Mouse (Mus musculus) forebrain, postnatal 0 days (tissue): ENCODE data around the gene Vamp2. TPM values are rescaled to one million over a fixed set of nuclear protein-coding genes. Genes with fewer than 3 reads are reported as not detected.

Experiments used
- ATAC-seq: fragments of 200-750 bp; cut with Nextera tagmentation; 2 replicates; pipeline ENCODE4 v1.8.0; 2017; ENCODE audit warnings: mild to moderate bottlenecking, moderate library complexity
- DNase-seq: peaks from one replicate; pipeline ENCODE4 v3.0.0-alpha.2; 2015
- H3K27ac ChIP-seq: fragments of 300-500 bp; sonication (generic); 2 replicates; pipeline ENCODE4 v1.5.1; 2014; ENCODE audit warnings: low read depth, mild to moderate bottlenecking, antibody characterized with exemption, low read length, moderate library complexity, mixed read lengths
- H3K27me3 ChIP-seq: fragments of 300-500 bp; sonication (generic); 2 replicates; pipeline ENCODE4 v1.6.1; 2014; ENCODE audit warnings: mild to moderate bottlenecking, low read length, mixed read lengths; ENCODE audit not compliant: insufficient read depth
- H3K36me3 ChIP-seq: fragments of 300-500 bp; sonication (generic); 2 replicates; pipeline ENCODE4 v1.6.1; 2014; ENCODE audit warnings: mild to moderate bottlenecking, moderate library complexity; ENCODE audit not compliant: insufficient read depth
- H3K4me1 ChIP-seq: fragments of 300-500 bp; sonication (generic); 2 replicates; pipeline ENCODE4 v1.6.1; 2014; ENCODE audit warnings: antibody characterized with exemption; ENCODE audit not compliant: insufficient read depth
- H3K4me2 ChIP-seq: fragments of 300-500 bp; sonication (generic); 2 replicates; pipeline ENCODE4 v1.6.1; 2014; ENCODE audit warnings: low read depth, mild to moderate bottlenecking, moderate library complexity
- H3K4me3 ChIP-seq: fragments of 300-500 bp; sonication (generic); 2 replicates; pipeline ENCODE4 v1.5.1; 2014; ENCODE audit warnings: low read depth, low read length, mixed read lengths
- H3K9ac ChIP-seq: fragments of 300-500 bp; sonication (generic); 2 replicates; pipeline ENCODE4 v1.6.1; 2014; ENCODE audit warnings: mild to moderate bottlenecking
- H3K9me3 ChIP-seq: fragments of 300-500 bp; sonication (generic); 2 replicates; pipeline ENCODE4 v1.6.1; 2016; ENCODE audit warnings: low read length
- CTCF ChIP-seq: sonication (generic); IDR thresholded peaks from 2 replicates; pipeline ENCODE4 v1.5.1; 2016; ENCODE audit warnings: antibody characterized with exemption, control low read depth, low read depth
- WGBS: fragments of 180-500 bp; shearing (Covaris S2); extraction: QIAGEN DNeasy Blood & Tissue Kit; methylation state at CpG from one replicate; pipeline ENCODE4 v1.1.7; 2014; 5-methylcytosine and 5-hydroxymethylcytosine counted together
- polyA plus RNA-seq: library from polyadenylated mRNA; unstranded; fragments of >200 nt; fragmentation: Nextera tagmentation; extraction: Ambion mirVana; gene quantifications from 2 replicates; pipeline ENCODE4 v1.2.1, GENCODE M21; 2015
- total RNA-seq: library from RNA; depleted of rRNA; stranded (reverse); fragments of >200 nt; gene quantifications from 2 replicates; pipeline ENCODE4 v1.2.3, GENCODE M21; 2014

The Vamp2 gene
- total and polyA plus RNA-seq, 2 experiments from 2014 or later = 104 to 554 TPM

- H3K27me3 ChIP-seq = no peaks in the 10 kb centered on the region
- DNase-seq = no peak
- H3K9ac ChIP-seq = no peak overlapping the region
- H3K4me3 ChIP-seq = no peak overlapping the region
- ATAC-seq = no peak
- no peak overlapping the region for H3K4me2 ChIP-seq
- H3K36me3 ChIP-seq = peaks cover 7% of the 10 kb centered on the region
- TF ChIP-seq CTCF = no peak
- no peaks in the 10 kb centered on the region for H3K9me3 ChIP-seq
- peaks cover 14% of the 10 kb centered on the region for H3K4me1 ChIP-seq
- WGBS = 65% methylated on average over 6 of the region's 6 CpGs
- H3K27ac ChIP-seq = no peak overlapping the region
Measured at GRCm38 (mm10) chr11:69086390-69086789, 1.9 kb upstream of the Vamp2 start.

GRCm38 (mm10) chr11:69087082-69087481 lies 1.2 kb upstream of the Vamp2 start:
- H3K4me3 ChIP-seq = no peak overlapping the region
- H3K4me1 ChIP-seq = peaks cover 14% of the 10 kb centered on the region
- H3K36me3 ChIP-seq = peaks cover 14% of the 10 kb centered on the region
- no peaks in the 10 kb centered on the region for H3K27me3 ChIP-seq
- TF ChIP-seq CTCF = no peak
- ATAC-seq (no peak), DNase-seq (no peak)
- H3K9me3 ChIP-seq = no peaks in the 10 kb centered on the region
- WGBS = 49% methylated on average over 4 of the region's 4 CpGs
- H3K4me2 ChIP-seq = no peak overlapping the region
- no peak overlapping the region for H3K27ac ChIP-seq
- peak overlapping the region; percentile 14; the same call in 1 of the 2 replicates for H3K9ac ChIP-seq

DNA sequence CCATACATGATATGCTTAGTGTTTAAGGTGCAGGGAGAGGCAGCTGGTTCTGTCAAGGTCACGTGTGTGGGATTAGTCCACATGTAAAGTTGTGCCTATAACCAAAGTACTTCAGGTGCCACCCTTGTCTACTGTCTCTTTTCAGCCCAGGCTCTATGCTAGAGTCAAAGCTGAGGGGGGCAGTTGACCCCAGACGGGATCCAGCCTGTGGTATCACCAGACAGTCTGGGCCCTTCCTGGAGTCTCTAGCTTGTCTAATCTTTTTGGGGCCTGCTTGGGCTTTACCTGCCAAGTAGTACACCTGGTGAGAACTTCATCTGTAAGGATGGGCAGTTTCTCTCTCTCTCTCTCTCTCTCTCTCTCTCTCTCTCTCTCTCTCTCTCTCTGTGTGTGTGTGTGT lies 693 bp upstream of the Vamp2 start:
- Histone ChIP-seq H3K4me2 (peak overlapping the region; percentile 91), H3K4me3 (no peak overlapping the region), H3K4me1 (peaks cover 14% of the 10 kb centered on the region), H3K9me3 (no peaks in the 10 kb centered on the region), H3K27ac (peak overlapping the region; percentile 97), H3K27me3 (no peaks in the 10 kb centered on the region), H3K36me3 (peaks cover 16% of the 10 kb centered on the region), H3K9ac (peak overlapping the region; percentile 100)
- ATAC-seq = no peak
- no peak for DNase-seq
- WGBS = 78% methylated on average over 2 of the region's 2 CpGs
- TF ChIP-seq CTCF = no peak

GRCm38 (mm10) chr11:69088856-69089615 lies 746 bp downstream of the Vamp2 start:
- peak overlapping the region; percentile 91 for H3K4me2 ChIP-seq
- peak overlapping the region; percentile 99 for H3K4me3 ChIP-seq
- peaks cover 14% of the 10 kb centered on the region for H3K4me1 ChIP-seq
- WGBS = 11% methylated on average over 25 of the region's 25 CpGs
- TF ChIP-seq CTCF = no peak
- ATAC-seq (peak; percentile 11; the same call in 1 of the 2 replicates), DNase-seq (no peak)
- H3K9me3 ChIP-seq = no peaks in the 10 kb centered on the region
- peak overlapping the region; percentile 100 for H3K9ac ChIP-seq
- peak overlapping the region; percentile 97 for H3K27ac ChIP-seq
- no peaks in the 10 kb centered on the region for H3K27me3 ChIP-seq
- H3K36me3 ChIP-seq = peaks cover 19% of the 10 kb centered on the region

DNA sequence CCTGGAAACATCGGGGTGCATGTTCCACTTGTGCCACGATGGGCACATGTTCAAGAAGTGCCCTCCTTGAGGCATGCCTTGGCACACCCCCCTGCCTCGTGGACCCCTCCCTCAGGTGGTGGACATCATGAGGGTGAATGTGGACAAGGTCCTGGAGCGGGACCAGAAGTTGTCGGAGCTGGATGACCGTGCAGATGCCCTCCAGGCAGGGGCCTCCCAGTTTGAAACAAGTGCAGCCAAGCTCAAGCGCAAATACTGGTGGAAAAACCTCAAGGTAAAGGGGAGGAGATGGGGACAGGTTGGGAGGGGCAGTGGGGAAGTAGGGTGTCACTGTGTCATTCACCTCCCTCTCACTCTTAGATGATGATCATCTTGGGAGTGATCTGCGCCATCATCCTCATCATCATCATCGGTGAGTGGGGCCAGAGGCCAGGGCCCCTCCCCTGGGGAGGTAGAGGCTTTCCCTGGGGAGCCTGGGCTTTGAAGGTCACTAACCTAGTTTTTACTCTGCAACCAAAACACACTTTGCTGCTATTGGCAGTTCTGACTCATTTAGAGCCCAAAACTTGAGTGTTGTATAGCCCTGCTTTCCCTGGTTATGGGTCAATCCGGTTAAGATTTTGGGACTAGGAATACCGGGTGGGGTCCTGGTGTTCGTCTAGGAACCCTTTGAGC lies 1.5 kb downstream of the Vamp2 start:
- DNase-seq (no peak), ATAC-seq (no peak)
- no peak for TF ChIP-seq CTCF
- H3K27ac ChIP-seq = peak overlapping the region; percentile 97
- WGBS = 84% methylated on average over 12 of the region's 12 CpGs
- H3K4me3 ChIP-seq = peak overlapping the region; percentile 99
- no peaks in the 10 kb centered on the region for H3K9me3 ChIP-seq
- H3K9ac ChIP-seq = peak overlapping the region; percentile 100
- H3K36me3 ChIP-seq = peaks cover 19% of the 10 kb centered on the region
- H3K4me2 ChIP-seq = peak overlapping the region; percentile 91
- peaks cover 18% of the 10 kb centered on the region for H3K4me1 ChIP-seq
- H3K27me3 ChIP-seq = no peaks in the 10 kb centered on the region

DNA sequence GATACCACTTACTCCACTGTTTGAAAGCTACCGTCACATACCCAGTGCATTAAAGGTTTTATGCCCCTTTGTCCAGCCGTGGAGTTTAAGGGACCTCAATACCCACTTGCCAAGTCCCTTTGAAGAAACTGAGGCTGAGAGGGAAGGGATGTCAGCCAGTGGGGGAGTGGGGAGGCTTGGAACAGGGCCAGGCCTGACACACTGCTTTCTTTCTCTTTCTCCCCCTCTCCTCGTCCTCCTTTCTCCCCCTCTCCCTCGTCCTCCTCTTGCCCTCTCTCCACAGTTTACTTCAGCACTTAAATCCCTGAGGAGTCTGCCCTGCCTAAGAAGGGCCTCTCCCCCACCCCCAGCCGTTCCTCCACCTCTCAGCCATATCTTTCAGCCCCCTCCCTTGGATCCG lies 2.1 kb downstream of the Vamp2 start:
- Histone ChIP-seq H3K9me3 (no peaks in the 10 kb centered on the region), H3K27ac (peak overlapping the region; percentile 97; the same call in 1 of the 2 replicates), H3K36me3 (peaks cover 19% of the 10 kb centered on the region), H3K4me3 (no peak overlapping the region), H3K4me2 (peak overlapping the region; percentile 91), H3K4me1 (peaks cover 18% of the 10 kb centered on the region), H3K27me3 (no peaks in the 10 kb centered on the region), H3K9ac (peak overlapping the region; percentile 100)
- ATAC-seq = no peak
- no peak for DNase-seq
- no peak for TF ChIP-seq CTCF
- WGBS = 47% methylated on average over 6 of the region's 6 CpGs
